Mouse (Mus musculus) lung, adult 2 months (tissue): Measurements from ENCODE around the gene Npas3.

Source experiments
- CTCF ChIP-seq: fragments of 200-500 bp; IDR thresholded peaks from 2 replicates; pipeline ENCODE4 v1.5.1; 2011; ENCODE audit warnings: mild to moderate bottlenecking, low read length, control low read depth; ENCODE audit not compliant: insufficient read depth
- POLR2A ChIP-seq: fragments of 200-500 bp; IDR thresholded peaks from 2 replicates; pipeline ENCODE4 v1.6.1; 2011; ENCODE audit warnings: low read depth, mild to moderate bottlenecking, control low read depth, low read length, borderline replicate concordance; ENCODE audit errors: extremely low read depth

DNA sequence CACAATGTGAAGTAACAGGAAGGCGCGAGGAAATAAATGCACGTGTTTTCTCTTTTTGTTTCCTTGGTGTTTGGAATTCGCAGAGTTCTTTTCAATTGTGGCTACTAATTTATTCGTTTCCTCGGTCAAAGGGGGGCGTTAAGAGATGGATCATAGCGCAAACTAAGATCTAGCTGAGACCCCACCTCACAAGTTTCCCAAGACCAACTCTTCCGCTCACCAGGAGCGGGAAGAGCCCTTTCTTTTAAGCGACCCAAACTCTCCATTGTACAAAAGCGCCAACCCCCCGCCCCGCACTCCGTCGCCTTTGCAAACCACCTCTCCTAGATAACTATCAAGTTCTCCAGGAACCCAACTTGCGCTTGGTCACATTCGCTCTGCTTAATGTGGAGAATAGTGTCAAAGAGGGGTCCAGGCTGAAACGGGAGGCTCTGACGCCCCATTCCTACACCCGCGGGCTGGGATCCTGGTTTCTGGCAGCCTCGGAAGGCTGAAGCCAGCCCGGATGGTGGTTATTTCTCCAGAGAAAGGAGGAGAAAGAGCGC lies 914 bp upstream of the Npas3 start:
- TF ChIP-seq CTCF (no peak), POLR2A (no peak)
